Mouse (Mus musculus) olfactory bulb, adult 2 months (tissue): ENCODE measurements around the gene Bbs9.

Experiments used
- CTCF ChIP-seq: fragments of 200-500 bp; IDR thresholded peaks from 2 replicates; pipeline ENCODE4 v1.5.1; 2012; ENCODE audit warnings: low read depth, mild to moderate bottlenecking, low read length, moderate library complexity; ENCODE audit not compliant: insufficient read depth
- POLR2A ChIP-seq: fragments of 200-500 bp; IDR thresholded peaks from 2 replicates; pipeline ENCODE4 v1.6.1; 2012; ENCODE audit warnings: mild to moderate bottlenecking, low read depth, low read length, moderate library complexity; ENCODE audit not compliant: insufficient read depth

DNA sequence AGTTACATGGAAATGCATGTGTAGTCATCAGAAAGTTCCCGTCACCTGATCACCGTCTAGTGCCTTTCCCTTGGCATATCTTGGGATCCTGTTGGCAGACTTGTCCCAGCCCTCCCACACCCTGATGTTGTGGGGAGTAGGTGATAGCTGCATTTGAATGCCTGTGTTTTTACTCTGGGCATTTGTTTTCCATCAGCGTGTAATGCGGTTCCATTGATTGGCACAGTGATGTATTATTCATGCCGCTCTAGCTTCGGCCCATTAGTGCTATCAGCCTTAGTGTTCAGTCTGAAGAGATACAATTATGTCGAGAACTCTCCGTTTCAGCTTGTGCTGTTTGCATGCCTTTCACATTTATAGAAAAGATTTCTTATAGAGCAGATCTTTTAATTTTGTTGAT is 259.9 kb downstream of the Bbs9 start:
- TF ChIP-seq CTCF, result no peak
- TF ChIP-seq POLR2A, result no peak
